Mouse (Mus musculus) embryonic fibroblast, embryonic 13.5 days (primary cell): ENCODE measurements around the gene Il1a.

Experiments
- CTCF ChIP-seq: IDR thresholded peaks from 2 replicates; pipeline ENCODE4 v1.5.1; 2011; ENCODE audit warnings: mild to moderate bottlenecking, control low read depth, low read length, moderate library complexity, borderline replicate concordance; ENCODE audit not compliant: insufficient read depth
- POLR2A ChIP-seq: IDR thresholded peaks from 2 replicates; pipeline ENCODE4 v1.6.1; 2011; ENCODE audit warnings: low read depth, mild to moderate bottlenecking, control low read depth, low read length, moderate library complexity

- no peak for TF ChIP-seq CTCF
- TF ChIP-seq POLR2A = no peak
Observed at GRCm38 (mm10) chr2:129261151-129261794, 48.5 kb downstream of the Il1a start.
